Mouse (Mus musculus) intestine, postnatal 0 days (tissue): ENCODE results near the gene Atf5. TPM values are rescaled to one million over a fixed set of nuclear protein-coding genes. Genes with fewer than 3 reads are reported as not detected.

ENCODE experiments used
- ATAC-seq: fragments of 200-750 bp; cut with Nextera tagmentation; 2 replicates; pipeline ENCODE4 v1.8.0; 2017; ENCODE audit warnings: mild to moderate bottlenecking, moderate TSS enrichment, moderate library complexity
- H3K27ac ChIP-seq: fragments of 300-500 bp; sonication (generic); 2 replicates; pipeline ENCODE4 v1.5.1; 2014; ENCODE audit warnings: mild to moderate bottlenecking, low read depth, low read length, moderate library complexity
- H3K27me3 ChIP-seq: fragments of 300-500 bp; sonication (generic); replicated peaks from 2 replicates; pipeline ENCODE4 v1.6.1; 2014; ENCODE audit warnings: low read length, mixed read lengths; ENCODE audit not compliant: control insufficient read depth, insufficient read depth
- H3K36me3 ChIP-seq: fragments of 300-500 bp; sonication (generic); 2 replicates; pipeline ENCODE4 v1.6.1; 2014; ENCODE audit warnings: mild to moderate bottlenecking, moderate library complexity; ENCODE audit not compliant: control insufficient read depth, insufficient read depth
- H3K4me1 ChIP-seq: fragments of 300-500 bp; sonication (generic); replicated peaks from 2 replicates; pipeline ENCODE4 v1.6.1; 2014; ENCODE audit warnings: antibody characterized with exemption, low read length, mixed read lengths; ENCODE audit not compliant: control insufficient read depth, insufficient read depth
- H3K4me2 ChIP-seq: fragments of 300-500 bp; sonication (generic); replicated peaks from 2 replicates; pipeline ENCODE4 v1.6.1; 2014; ENCODE audit warnings: low read depth, mild to moderate bottlenecking, moderate library complexity
- H3K4me3 ChIP-seq: fragments of 300-500 bp; sonication (generic); 2 replicates; pipeline ENCODE4 v1.5.1; 2014; ENCODE audit warnings: low read depth, low read length
- H3K9ac ChIP-seq: fragments of 300-500 bp; sonication (generic); 2 replicates; pipeline ENCODE4 v1.6.1; 2014; ENCODE audit warnings: mild to moderate bottlenecking, low read depth, low read length
- H3K9me3 ChIP-seq: fragments of 300-500 bp; sonication (generic); 2 replicates; pipeline ENCODE4 v1.6.1; 2016; ENCODE audit warnings: mixed run types; ENCODE audit not compliant: control insufficient read depth
- CTCF ChIP-seq: sonication (generic); IDR thresholded peaks from 2 replicates; pipeline ENCODE4 v1.5.1; 2016; ENCODE audit warnings: low read depth, mild to moderate bottlenecking, control low read depth, antibody characterized with exemption, moderate library complexity
- WGBS: fragments of 180-500 bp; shearing (Covaris S2); extraction: QIAGEN DNeasy Blood & Tissue Kit; methylation state at CpG from one replicate; pipeline ENCODE4 v1.1.7; 2014; 5-methylcytosine and 5-hydroxymethylcytosine counted together
- microRNA counts: library from miRNA; unstranded; fragments of <30 nt; microRNA quantifications from one replicate; lab custom pipeline; 2016
- microRNA-seq: library from miRNA; unstranded; fragments of <30 nt; microRNA quantifications from one replicate; pipeline ENCODE4, GENCODE M21; 2016
- polyA plus RNA-seq: library from polyadenylated mRNA; unstranded; fragments of >200 nt; fragmentation: Nextera tagmentation; extraction: Ambion mirVana; gene quantifications from 2 replicates; pipeline ENCODE4 v1.2.1, GENCODE M21; 2015

Atf5 gene
- polyA plus RNA-seq, 1 experiment from 2014 or later, result 6.6 TPM

GRCm38 (mm10) chr7:44772591-44773204 is 43.8 kb downstream of the Atf5 start:
- WGBS, result 91% methylated on average over 8 of the region's 8 CpGs

GRCm38 (mm10) chr7:44770046-44770578 is 46.3 kb downstream of the Atf5 start:
- no peaks in the 10 kb centered on the region for H3K9me3 ChIP-seq
- peaks cover 86% of the 10 kb centered on the region for H3K36me3 ChIP-seq
- TF ChIP-seq CTCF, result peak; percentile 34
- no peaks in the 10 kb centered on the region for H3K4me1 ChIP-seq
- H3K4me2 ChIP-seq, result no peak overlapping the region
- WGBS, result 17% methylated on average over 6 of the region's 6 CpGs
- no peak overlapping the region for H3K9ac ChIP-seq
- no peaks in the 10 kb centered on the region for H3K27me3 ChIP-seq
- no peak overlapping the region for H3K27ac ChIP-seq
- H3K4me3 ChIP-seq, result no peak overlapping the region
- ATAC-seq, result peak; percentile 25

More at GRCm38 (mm10) chr7:44772591-44773204, 43.8 kb downstream of the Atf5 start:
- no peaks in the 10 kb centered on the region for H3K27me3 ChIP-seq
- TF ChIP-seq CTCF, result no peak
- ATAC-seq, result no peak
- H3K4me2 ChIP-seq, result no peak overlapping the region
- H3K4me1 ChIP-seq, result no peaks in the 10 kb centered on the region
- H3K9me3 ChIP-seq, result no peaks in the 10 kb centered on the region
- H3K27ac ChIP-seq, result no peak overlapping the region
- H3K36me3 ChIP-seq, result peaks cover 82% of the 10 kb centered on the region
- H3K4me3 ChIP-seq, result no peak overlapping the region
- H3K9ac ChIP-seq, result no peak overlapping the region

- Histone ChIP-seq H3K27me3 (no peaks in the 10 kb centered on the region), H3K9ac (no peak overlapping the region), H3K4me3 (no peak overlapping the region), H3K4me2 (no peak overlapping the region), H3K27ac (no peak overlapping the region), H3K36me3 (peaks cover 91% of the 10 kb centered on the region), H3K9me3 (no peaks in the 10 kb centered on the region), H3K4me1 (no peaks in the 10 kb centered on the region)
- no peak for TF ChIP-seq CTCF
- 84% methylated on average over 5 of the region's 5 CpGs for WGBS
- no peak for ATAC-seq
Observed at GRCm38 (mm10) chr7:44768129-44768528, 48.3 kb downstream of the Atf5 start.

MicroRNAs within 50 kb of the gene (microRNA counts, 519-probe panel; counts per million panel counts)
- not detected for microRNA mmu-miR-707 (lab: Ali Mortazavi, UCI)

Small RNA genes lying within 50 kb of the gene (microRNA-seq; reads per million reads assigned to microRNA genes)
- not detected for gene Mir707

Other genes starting within 250 kb of the Atf5 start
- gene Napsa, start 244.3 kb downstream of the Atf5 start, polyA plus RNA-seq, result 0.99 and 1.1 TPM in 2 replicates
- gene Kcnc3, start 226.0 kb downstream of the Atf5 start, polyA plus RNA-seq, result 0.20 TPM in 2 replicates
- 114 and 141 TPM in 2 replicates for gene Myh14, start 145.8 kb downstream of the Atf5 start, polyA plus RNA-seq
- gene Izumo2, start 107.9 kb downstream of the Atf5 start, polyA plus RNA-seq, result not detected in 2 replicates
- 35.1 and 37.0 TPM in 2 replicates for gene Vrk3, start 68.2 kb downstream of the Atf5 start, polyA plus RNA-seq
- 0.24 and 0.26 TPM in 2 replicates for gene Zfp473, start 65.6 kb downstream of the Atf5 start, polyA plus RNA-seq
- gene Nup62, start 570 bp downstream of the Atf5 start, polyA plus RNA-seq, result 28.0 and 28.1 TPM in 2 replicates
- 0.82 and 0.89 TPM in 2 replicates for gene Il4i1, start 271 bp downstream of the Atf5 start, polyA plus RNA-seq
- 71.6 and 76.5 TPM in 2 replicates for gene Akt1s1, start 32.3 kb upstream of the Atf5 start, polyA plus RNA-seq
- 47.4 and 48.5 TPM in 2 replicates for gene Tbc1d17, start 32.4 kb upstream of the Atf5 start, polyA plus RNA-seq
- gene Pnkp, start 40.5 kb upstream of the Atf5 start, polyA plus RNA-seq, result 27.7 and 32.0 TPM in 2 replicates
- 112 and 114 TPM in 2 replicates for gene Ptov1, start 53.1 kb upstream of the Atf5 start, polyA plus RNA-seq
- 60.0 and 62.9 TPM in 2 replicates for gene Med25, start 76.1 kb upstream of the Atf5 start, polyA plus RNA-seq
- gene Fuz, start 79.4 kb upstream of the Atf5 start, polyA plus RNA-seq, result 11.1 and 12.1 TPM in 2 replicates
- 42.8 and 44.1 TPM in 2 replicates for gene Ap2a1, start 112.8 kb upstream of the Atf5 start, polyA plus RNA-seq
- gene Tsks, start 126.5 kb upstream of the Atf5 start, polyA plus RNA-seq, result 0.13 TPM in 1 of 2 replicates, not detected in the other
- gene Cpt1c, start 158.2 kb upstream of the Atf5 start, polyA plus RNA-seq, result 3.5 and 4.5 TPM in 2 replicates
- gene Prmt1, start 169.9 kb upstream of the Atf5 start, polyA plus RNA-seq, result 124 and 130 TPM in 2 replicates
- 53.2 and 56.4 TPM in 2 replicates for gene Irf3, start 181.0 kb upstream of the Atf5 start, polyA plus RNA-seq
- 18.3 and 19.6 TPM in 2 replicates for gene Bcl2l12, start 182.1 kb upstream of the Atf5 start, polyA plus RNA-seq
- gene Scaf1, start 199.7 kb upstream of the Atf5 start, polyA plus RNA-seq, result 21.7 and 22.6 TPM in 2 replicates
- gene Rras, start 201.3 kb upstream of the Atf5 start, polyA plus RNA-seq, result 94.6 and 100 TPM in 2 replicates
- gene Prr12, start 236.2 kb upstream of the Atf5 start, polyA plus RNA-seq, result 2.4 and 2.6 TPM in 2 replicates
- gene Nosip, start 245.8 kb upstream of the Atf5 start, polyA plus RNA-seq, result 38.9 and 40.5 TPM in 2 replicates
- gene Prrg2, start 246.0 kb upstream of the Atf5 start, polyA plus RNA-seq, result 56.8 and 59.0 TPM in 2 replicates